Mouse (Mus musculus): ENCODE data around the gene Ice2. TPM values are rescaled to one million over a fixed set of nuclear protein-coding genes. Genes with fewer than 3 reads are reported as not detected.

The Ice2 gene
- total RNA-seq, 2 experiments from 2014 or later, result 4.6 to 7.1 TPM

GRCm38 (mm10) chr9:69397432-69397759 lies 310 bp upstream of the Ice2 start:
- ATAC-seq (replicated peaks; ENCODE audit: low FRiP score, poor library complexity, severe bottlenecking), result peak; percentile 35; the same call in 1 of the 2 replicates

- ATAC-seq (replicated peaks; ENCODE audit: low FRiP score, poor library complexity, severe bottlenecking), result peak; percentile 16; the same call in 1 of the 2 replicates
Measured at GRCm38 (mm10) chr9:69398453-69398850, 746 bp downstream of the Ice2 start.

GRCm38 (mm10) chr9:69404671-69405070 lies 7.0 kb downstream of the Ice2 start:
- no peak for ATAC-seq (replicated peaks; ENCODE audit: low FRiP score, poor library complexity, severe bottlenecking)

- no peak for ATAC-seq (replicated peaks; ENCODE audit: low FRiP score, poor library complexity, severe bottlenecking)
Measured at GRCm38 (mm10) chr9:69419476-69419875, 21.8 kb downstream of the Ice2 start.

GRCm38 (mm10) chr9:69430531-69430930 lies 32.8 kb downstream of the Ice2 start:
- no peak for ATAC-seq (replicated peaks; ENCODE audit: low FRiP score, poor library complexity, severe bottlenecking)

- no peak for ATAC-seq (replicated peaks; ENCODE audit: low FRiP score, poor library complexity, severe bottlenecking)
Measured at GRCm38 (mm10) chr9:69431863-69432555, 34.3 kb downstream of the Ice2 start.

GRCm38 (mm10) chr9:69435194-69435593 lies 37.5 kb downstream of the Ice2 start:
- ATAC-seq (replicated peaks; ENCODE audit: low FRiP score, poor library complexity, severe bottlenecking), result no peak

GRCm38 (mm10) chr9:69435662-69436061 lies 38.0 kb downstream of the Ice2 start:
- ATAC-seq (replicated peaks; ENCODE audit: low FRiP score, poor library complexity, severe bottlenecking), result no peak

GRCm38 (mm10) chr9:69439805-69440357 lies 42.2 kb downstream of the Ice2 start:
- no peak for ATAC-seq (replicated peaks; ENCODE audit: low FRiP score, poor library complexity, severe bottlenecking)

GRCm38 (mm10) chr9:69442471-69443038 lies 44.8 kb downstream of the Ice2 start:
- no peak for ATAC-seq (replicated peaks; ENCODE audit: low FRiP score, poor library complexity, severe bottlenecking)

- no peak for ATAC-seq (replicated peaks; ENCODE audit: low FRiP score, poor library complexity, severe bottlenecking)
Measured at GRCm38 (mm10) chr9:69443203-69443602, 45.5 kb downstream of the Ice2 start.

- ATAC-seq (replicated peaks; ENCODE audit: low FRiP score, poor library complexity, severe bottlenecking), result no peak
Measured at GRCm38 (mm10) chr9:69448801-69449200, 51.1 kb downstream of the Ice2 start.

- ATAC-seq (replicated peaks; ENCODE audit: low FRiP score, poor library complexity, severe bottlenecking), result no peak
Measured at GRCm38 (mm10) chr9:69450636-69451035, 52.9 kb downstream of the Ice2 start.

- no peak for ATAC-seq (replicated peaks; ENCODE audit: low FRiP score, poor library complexity, severe bottlenecking)
Measured at GRCm38 (mm10) chr9:69451886-69452810, 54.4 kb downstream of the Ice2 start.

- ATAC-seq (replicated peaks; ENCODE audit: low FRiP score, poor library complexity, severe bottlenecking), result no peak
Measured at GRCm38 (mm10) chr9:69453066-69453900, 55.6 kb downstream of the Ice2 start, which contains the start of gene Anxa2. Gene Anxa2, plus strand, starts transcription at chr9:69453620.

GRCm38 (mm10) chr9:69453901-69454666 lies 56.4 kb downstream of the Ice2 start:
- ATAC-seq (replicated peaks; ENCODE audit: low FRiP score, poor library complexity, severe bottlenecking), result no peak

- no peak for ATAC-seq (replicated peaks; ENCODE audit: low FRiP score, poor library complexity, severe bottlenecking)
Measured at GRCm38 (mm10) chr9:69454691-69455090, 57.0 kb downstream of the Ice2 start.

- no peak for ATAC-seq (replicated peaks; ENCODE audit: low FRiP score, poor library complexity, severe bottlenecking)
Measured at GRCm38 (mm10) chr9:69455391-69455790, 57.7 kb downstream of the Ice2 start.

Measured in erythroblast, adult 5-6 weeks (primary cell).